Mouse (Mus musculus): ENCODE measurements at regions not wholly inside any gene's neighbourhood (a gene's known extent, or its start where the extent isn't known, plus 50 kb on each side); places are given as distances from the start of the nearest gene placed in this dataset.

GRCm38 (mm10) chr15:61766544-61767094 is 843.8 kb upstream of the A1bg start:
- DNase-seq: peak; percentile 45

- DNase-seq: peak; percentile 5
Observed at GRCm38 (mm10) chr15:61753802-61754201, 831.0 kb upstream of the A1bg start.

- DNase-seq: no peak
Observed at GRCm38 (mm10) chr15:61723696-61724095, 800.9 kb upstream of the A1bg start.

GRCm38 (mm10) chr15:61718486-61718885 is 795.7 kb upstream of the A1bg start:
- no peak for DNase-seq

- no peak for DNase-seq
Observed at GRCm38 (mm10) chr15:61717216-61717615, 794.4 kb upstream of the A1bg start.

GRCm38 (mm10) chr15:61713953-61714352 is 791.1 kb upstream of the A1bg start:
- DNase-seq: no peak

GRCm38 (mm10) chr15:61708928-61709327 is 786.1 kb upstream of the A1bg start:
- no peak for DNase-seq

- peak; percentile 79 for DNase-seq
Observed at GRCm38 (mm10) chr15:61707952-61708351, 785.1 kb upstream of the A1bg start.

- no peak for DNase-seq
Observed at GRCm38 (mm10) chr15:61692679-61693078, 769.9 kb upstream of the A1bg start.

GRCm38 (mm10) chr15:61690425-61690824 is 767.6 kb upstream of the A1bg start:
- DNase-seq: no peak

GRCm38 (mm10) chr15:61689776-61690397 is 767.1 kb upstream of the A1bg start:
- no peak for DNase-seq

- no peak for DNase-seq
Observed at GRCm38 (mm10) chr15:61682968-61683367, 760.2 kb upstream of the A1bg start.

- no peak for DNase-seq
Observed at GRCm38 (mm10) chr15:61670556-61670955, 747.7 kb upstream of the A1bg start.

- no peak for DNase-seq
Observed at GRCm38 (mm10) chr15:61660581-61660980, 737.8 kb upstream of the A1bg start.

GRCm38 (mm10) chr15:61656951-61657350 is 734.1 kb upstream of the A1bg start:
- DNase-seq: peak; percentile 50

GRCm38 (mm10) chr15:61654846-61655245 is 732.0 kb upstream of the A1bg start:
- DNase-seq: no peak

GRCm38 (mm10) chr15:61653853-61654252 is 731.0 kb upstream of the A1bg start:
- DNase-seq: no peak

- no peak for DNase-seq
Observed at GRCm38 (mm10) chr15:61618638-61619500, 696.1 kb upstream of the A1bg start.

- DNase-seq: no peak
Observed at GRCm38 (mm10) chr15:61610662-61611061, 687.9 kb upstream of the A1bg start.

GRCm38 (mm10) chr15:61609656-61610055 is 686.8 kb upstream of the A1bg start:
- DNase-seq: peak; percentile 9

- peak; percentile 27 for DNase-seq
Observed at GRCm38 (mm10) chr15:61608301-61608731, 685.5 kb upstream of the A1bg start.

GRCm38 (mm10) chr15:61599734-61600133 is 676.9 kb upstream of the A1bg start:
- DNase-seq: no peak

GRCm38 (mm10) chr15:61596318-61596717 is 673.5 kb upstream of the A1bg start:
- DNase-seq: no peak

- no peak for DNase-seq
Observed at GRCm38 (mm10) chr15:61588956-61589355, 666.1 kb upstream of the A1bg start.
